Mouse (Mus musculus): Measurements from ENCODE around the gene Ube2r2.

The Ube2r2 gene

DNA sequence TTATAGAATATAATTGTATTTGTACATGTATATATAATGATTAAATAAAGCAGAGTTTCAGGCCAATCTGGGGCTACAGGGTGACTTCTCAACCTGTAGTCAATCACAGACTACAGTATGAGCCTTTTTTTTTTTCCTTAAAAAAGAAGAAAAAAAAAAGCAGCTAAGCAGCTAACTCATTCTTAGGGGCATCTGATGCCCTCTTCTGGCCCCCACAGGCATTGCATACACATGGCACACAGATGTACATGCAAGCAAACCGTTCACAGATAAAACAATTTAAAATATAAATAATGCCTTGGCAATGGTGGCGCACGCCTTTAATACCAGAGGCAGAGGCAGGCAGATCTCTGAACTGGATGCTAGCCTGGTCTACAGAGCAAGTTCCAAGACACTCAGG is 90.8 kb downstream of the Ube2r2 start:
- in situ Hi-C loops (cut with MboI; ENCODE audit: low pct_unique_long_range_greater_than_20kb in 1 of 2, low sequenced_read_pairs in 2 of 2, unreplicated experiment in 1 of 2), result loop anchor here in 1 of 2 experiments (10.0 kb wide), 1 partner anchor 232 kb away; no protein-coding TSS in a partner anchor

DNA sequence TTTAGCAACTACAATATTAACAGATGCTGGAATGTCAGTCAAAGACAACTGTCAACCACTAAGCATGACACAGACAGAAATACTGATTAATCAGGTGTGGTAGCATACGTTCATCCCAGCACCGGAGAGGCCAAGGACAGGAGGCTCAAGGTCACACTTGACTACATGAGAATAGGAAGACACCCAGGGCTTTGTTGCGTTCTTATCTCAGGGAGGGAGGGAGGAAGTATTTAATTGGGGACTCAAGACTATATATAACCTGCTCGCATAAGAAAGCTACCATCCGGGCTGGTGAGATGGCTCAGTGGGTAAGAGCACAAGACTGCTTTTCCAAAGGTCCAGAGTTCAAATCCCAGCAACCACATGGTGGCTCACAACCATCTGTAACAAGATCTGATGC is 100.1 kb downstream of the Ube2r2 start:
- in situ Hi-C loops (cut with MboI; ENCODE audit: low pct_unique_long_range_greater_than_20kb in 1 of 2, low sequenced_read_pairs in 2 of 2, unreplicated experiment in 1 of 2), result no loop called here

DNA sequence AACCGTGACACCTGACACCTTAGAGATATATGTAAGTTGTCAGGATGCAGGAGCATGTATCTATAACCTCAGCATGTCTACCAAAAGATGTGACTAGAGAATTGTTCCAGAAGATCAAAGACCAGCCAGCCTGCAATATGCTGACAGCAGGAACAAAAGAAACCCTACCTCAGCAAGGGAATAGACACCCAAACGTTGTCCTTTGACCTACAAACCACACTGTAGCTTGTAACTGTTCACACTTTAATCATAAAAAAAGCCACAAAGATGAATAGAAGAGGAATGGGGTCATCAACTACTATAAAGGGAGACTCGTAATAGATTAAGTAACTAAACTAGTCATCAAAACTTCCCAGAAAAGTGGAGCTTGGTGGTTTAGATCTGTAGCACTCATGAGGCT is 105.4 kb downstream of the Ube2r2 start:
- in situ Hi-C loops (cut with MboI; ENCODE audit: low pct_unique_long_range_greater_than_20kb in 1 of 2, low sequenced_read_pairs in 2 of 2, unreplicated experiment in 1 of 2), result no loop called here

All from mouse embryonic stem cell (cell line).